Mouse (Mus musculus) gastrocnemius, adult 8-10 months (tissue): ENCODE measurements around the gene Erich4. TPM values are rescaled to one million over a fixed set of nuclear protein-coding genes. Genes with fewer than 3 reads are reported as not detected.

Experiments used
- DNase-seq, 2 experiments: peaks; one replicate each; pipeline ENCODE4 v3.0.0; 2022; ENCODE audit warnings: low spot score in 2 of 2
- total RNA-seq, 4 experiments: library from RNA; stranded (reverse); gene quantifications; 2 replicates each; pipeline ENCODE4 v1.2.4; 2022

Gene Erich4
- not detected for total RNA-seq

DNA sequence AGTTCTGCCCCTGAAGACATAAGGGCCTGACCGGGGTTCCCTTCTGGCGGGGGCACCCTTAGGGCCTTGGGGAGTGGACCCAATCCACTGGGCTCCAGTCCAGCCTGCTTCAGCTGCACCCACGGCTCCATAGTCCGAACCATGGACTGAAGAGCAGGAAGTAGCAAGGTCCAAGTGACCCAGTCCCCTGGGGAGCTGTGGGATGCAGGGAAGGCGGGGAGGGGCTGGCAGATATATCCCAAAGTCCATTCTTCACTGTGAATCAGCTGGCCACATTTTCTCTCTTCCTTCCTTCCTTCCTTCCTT is at the start of gene Erich4:
Gene Erich4, minus strand, starts transcription at position 187 of the 306 bp plus-strand sequence.
- no peak for DNase-seq

DNA sequence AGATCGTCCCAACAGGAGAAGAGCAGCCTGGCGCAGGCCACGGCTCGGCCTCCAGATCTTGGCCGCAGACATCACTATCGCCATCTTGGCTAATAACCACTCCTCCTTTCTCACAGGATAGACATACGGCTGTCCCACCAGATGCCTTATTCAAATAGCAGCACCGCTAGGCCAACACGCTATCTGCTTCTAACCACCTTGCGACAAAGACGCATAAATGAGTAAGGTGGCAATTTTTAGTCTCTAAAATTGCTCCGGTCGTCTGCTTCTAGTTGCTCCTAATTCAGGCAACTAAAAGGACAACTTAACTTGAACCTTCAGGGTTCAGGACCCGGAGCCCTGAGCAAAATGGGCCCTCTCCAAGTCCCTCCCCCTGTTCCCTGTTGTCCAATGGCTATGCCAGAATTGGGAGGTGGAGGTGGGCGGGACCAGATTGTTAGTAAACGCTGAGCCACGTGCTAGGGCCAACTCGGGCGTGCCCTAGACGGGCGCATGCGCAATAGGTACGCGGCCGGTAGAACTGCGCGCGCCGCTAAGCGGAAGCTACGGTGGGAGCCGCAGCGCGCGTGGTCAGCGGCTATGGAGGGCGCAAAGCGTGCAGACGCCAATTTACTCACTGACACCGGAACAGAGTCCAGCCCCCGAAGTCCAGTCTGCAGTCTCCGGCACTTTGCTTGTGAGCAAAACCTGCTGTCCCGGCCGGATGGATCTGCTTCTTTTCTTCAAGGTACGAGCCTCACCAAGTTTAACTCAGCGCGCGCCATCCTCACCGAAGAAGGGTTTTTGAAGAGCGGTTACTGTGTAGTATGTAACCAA is 43.2 kb upstream of the Erich4 start, which contains the start of the genes Bckdha and Exosc5:
Gene Bckdha, minus strand, starts transcription at position 325 of the 816 bp plus-strand sequence.
Gene Exosc5, plus strand, starts transcription at position 508 of the 816 bp plus-strand sequence.
- DNase-seq: peak; percentile 100

DNA sequence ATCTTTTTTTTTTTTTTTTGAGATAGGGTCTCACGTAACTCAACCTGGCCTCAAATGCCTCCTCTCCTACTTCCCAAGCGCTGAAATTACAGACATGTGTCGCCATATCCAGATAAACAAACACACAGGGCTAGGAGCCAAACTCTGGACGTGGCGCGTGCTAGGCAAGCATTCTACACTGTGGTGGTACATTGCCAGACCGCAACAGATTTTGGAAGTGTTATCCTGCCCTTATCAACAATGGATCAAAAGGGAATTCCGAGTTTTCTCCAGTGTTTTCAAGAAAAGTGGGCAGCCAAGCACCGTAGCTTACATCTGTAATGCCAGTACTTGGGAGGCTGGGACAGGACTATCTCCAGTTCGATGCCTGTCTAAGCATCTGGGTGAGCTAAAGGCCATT is 42.1 kb upstream of the Erich4 start:
- no peak for DNase-seq

DNA sequence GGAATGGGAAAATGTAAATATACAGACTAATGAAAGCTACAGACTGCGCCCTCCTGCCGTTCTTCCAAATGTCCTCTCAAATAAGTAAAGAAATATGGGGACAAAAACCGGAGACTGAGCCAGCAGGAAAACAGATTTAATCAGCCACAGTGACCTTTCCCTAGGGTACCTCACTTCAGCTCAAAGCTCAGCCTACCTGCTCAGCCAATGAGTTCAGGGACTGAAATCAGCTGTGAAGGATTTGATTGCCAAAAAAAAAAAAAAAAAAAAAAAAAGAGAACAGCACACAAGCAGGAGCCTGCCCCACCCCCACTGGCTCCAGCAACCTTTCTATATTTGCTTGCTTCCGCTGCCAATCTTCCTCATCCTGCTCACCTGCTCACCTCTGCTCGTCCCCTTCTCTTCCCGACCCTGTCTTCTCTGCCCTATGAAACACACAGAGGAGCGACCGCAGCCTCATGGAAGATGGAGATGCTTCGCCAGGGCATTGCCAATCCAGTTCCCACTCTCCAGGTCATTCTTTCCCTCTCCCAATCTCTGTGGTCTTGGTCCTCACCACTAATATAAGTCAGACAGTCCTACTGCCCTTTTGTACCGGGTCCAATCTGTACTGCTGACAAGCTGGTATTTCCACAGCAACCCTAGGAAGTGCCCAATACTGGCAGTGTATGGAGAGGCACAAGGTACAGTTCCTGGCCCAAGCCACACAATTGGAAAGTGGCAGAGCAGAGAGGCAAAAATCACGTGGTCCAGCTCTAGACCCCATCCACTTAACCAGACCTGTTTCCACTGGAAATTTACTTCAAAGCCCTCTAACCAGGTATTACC is 40.1 kb upstream of the Erich4 start:
- DNase-seq: peak in 1 of 2 experiments; percentile 43

DNA sequence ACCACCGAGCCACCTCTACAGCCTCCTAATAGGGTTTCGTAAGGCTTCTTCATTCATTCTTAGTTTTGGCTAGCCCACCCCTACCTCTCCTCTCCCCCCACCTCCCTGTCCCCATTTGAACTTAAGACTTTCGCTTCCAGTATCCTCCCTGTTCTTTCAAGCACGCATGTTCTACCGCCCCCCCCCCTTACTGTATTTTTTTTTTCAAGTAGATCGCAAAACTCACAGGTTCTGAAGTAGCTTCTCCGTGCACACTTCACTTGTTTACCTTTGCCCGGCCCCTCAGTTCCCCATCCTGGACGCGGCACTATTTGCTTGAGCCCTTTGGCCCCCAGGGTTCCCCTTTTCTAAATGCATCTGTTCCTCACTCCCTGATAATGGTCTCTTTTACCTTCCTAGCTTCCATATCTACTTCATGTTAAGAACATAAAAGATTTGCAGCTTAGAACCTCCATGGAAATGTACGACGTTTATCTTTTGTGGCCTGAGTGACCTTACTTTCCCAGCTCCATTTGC is 36.6 kb upstream of the Erich4 start:
- no peak for DNase-seq

DNA sequence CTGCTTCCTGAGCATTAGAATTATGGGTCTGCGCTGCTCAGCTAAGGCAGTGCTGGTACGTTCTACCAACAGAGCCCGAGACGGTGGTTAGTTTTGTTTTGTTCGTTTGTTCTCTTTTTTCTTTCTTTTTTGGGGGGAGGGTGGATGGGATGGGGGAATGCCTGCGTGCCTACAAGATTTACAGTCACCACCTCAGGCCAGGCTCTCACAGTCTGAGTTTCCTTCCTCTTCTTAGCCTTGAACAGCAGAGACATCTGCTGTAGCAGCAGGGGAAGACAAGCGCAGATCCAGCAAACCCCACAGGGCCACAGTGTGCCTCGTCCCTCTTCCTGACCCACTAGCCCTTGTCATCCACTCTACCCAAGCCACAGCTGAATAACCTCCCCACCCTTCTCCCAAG is 35.6 kb upstream of the Erich4 start:
- no peak for DNase-seq

DNA sequence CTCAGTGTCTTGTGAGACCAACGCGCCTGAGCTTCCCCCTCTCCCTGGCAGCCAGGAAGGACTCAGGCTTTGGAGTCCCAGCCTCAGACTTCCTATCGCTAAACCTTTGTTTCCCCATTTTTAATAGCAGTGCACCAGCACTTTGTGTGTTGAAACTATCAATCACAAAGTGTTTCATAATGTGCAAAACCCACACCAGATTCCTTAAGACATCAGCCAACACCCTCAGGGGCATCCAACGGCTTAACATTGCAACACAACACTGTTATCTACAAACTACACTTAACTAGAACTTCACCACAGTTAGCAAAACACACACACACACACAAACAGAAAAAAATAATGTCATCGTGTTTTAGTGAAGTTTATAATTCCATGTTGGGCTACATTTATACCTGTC is 34.1 kb upstream of the Erich4 start:
- DNase-seq: no peak

DNA sequence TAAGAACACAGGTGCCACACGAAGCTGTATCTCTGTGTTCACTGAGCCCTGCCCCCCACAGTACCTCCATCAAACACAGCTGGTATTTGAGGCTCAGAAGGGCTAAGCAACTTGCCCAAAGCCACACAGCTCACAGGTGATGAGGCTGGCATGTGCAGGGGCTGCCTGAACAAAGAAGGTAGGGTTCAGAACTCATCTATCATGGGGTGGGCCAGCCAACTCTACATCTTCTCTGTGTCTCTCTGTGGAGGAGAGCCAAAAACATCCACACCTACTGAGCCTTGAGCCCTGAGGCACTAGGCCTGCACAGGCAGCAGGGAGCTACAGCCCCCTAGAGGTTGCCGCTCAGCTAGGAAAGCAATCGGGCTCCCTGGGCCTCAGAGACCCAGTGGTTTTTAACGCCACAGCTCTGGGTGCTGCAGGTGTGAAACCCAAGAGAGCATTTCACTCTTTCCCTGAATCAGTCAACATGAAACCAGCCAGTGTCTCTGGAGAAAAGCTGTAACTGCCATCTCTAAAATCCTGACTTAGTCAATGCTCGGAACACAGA is 32.0 kb upstream of the Erich4 start:
- no peak for DNase-seq

DNA sequence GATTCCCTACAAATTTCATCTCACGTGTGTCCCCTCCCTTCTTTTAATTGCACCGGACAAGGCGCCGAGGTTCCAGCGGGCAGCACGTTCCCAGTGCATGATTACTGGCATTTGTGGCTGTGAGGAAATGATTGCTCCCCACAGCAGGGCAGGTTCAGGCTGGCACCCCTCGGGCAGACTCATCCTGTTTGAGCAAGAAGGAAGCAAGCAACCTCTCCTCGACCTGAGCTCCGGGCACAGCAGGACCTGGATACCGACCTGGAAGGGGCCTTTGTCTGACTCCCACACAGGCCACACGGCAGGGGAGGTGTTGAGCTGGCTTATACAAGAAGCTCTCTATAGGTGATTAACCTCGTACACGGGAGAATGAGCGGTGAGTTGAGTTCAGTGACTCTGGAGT is 29.4 kb upstream of the Erich4 start:
- no peak for DNase-seq

DNA sequence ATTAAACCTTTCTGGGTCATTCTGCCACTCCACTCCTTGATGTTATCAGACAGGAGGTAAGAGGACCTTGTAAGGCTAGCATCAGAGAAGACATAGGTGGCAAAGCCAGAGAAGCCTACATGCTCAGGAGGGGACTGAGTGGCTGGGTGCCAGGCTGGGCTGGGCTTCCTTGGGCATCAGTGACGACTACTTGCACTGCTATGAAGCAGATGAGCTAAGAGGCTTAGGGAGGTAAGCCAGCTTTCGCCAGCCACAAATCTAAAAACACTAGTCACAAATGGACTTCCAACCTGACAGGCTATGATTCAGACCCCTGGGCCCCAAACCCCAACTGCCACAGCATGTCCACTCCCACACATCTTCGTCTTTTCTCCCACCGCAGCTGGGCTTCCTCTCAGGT is 28.9 kb upstream of the Erich4 start:
- DNase-seq: no peak

DNA sequence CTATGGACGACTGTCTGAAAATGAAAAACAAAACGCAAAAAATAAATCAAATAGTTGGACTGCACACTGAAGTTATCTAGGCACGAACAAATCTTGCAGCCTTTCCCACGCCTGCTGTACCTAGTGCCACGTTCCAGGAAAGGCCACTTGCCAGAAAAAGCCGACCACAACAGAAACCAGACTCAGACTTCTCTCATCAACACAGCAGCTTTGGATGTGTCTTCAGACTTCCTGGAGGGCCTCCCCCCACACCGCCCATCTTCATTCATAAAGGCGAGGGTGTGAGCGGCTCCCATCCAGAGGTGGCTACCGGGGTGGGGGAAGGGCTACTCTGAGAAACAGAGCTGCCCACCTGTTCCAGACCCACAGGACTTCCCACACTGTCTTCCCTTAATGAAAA is 28.4 kb upstream of the Erich4 start:
- no peak for DNase-seq

DNA sequence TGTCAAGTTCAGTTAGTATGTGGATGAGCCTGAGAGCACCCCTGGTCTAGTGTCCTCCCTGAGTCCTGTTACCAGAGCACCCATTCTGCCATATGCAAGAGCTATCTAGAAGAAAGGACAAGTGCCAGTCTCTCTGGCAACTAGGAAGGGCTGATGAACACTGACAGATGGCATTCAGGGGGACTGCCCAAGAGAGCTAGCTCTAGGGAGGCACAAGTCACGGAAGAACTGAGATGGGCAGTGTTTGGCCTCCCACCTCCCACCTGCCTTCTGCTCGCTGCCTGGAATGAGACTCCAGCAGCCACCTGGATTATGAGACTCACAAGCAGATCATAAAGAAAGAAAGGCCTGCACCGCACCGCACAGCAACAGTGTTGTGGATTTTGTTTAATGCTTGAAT is 24.1 kb upstream of the Erich4 start:
- no peak for DNase-seq

DNA sequence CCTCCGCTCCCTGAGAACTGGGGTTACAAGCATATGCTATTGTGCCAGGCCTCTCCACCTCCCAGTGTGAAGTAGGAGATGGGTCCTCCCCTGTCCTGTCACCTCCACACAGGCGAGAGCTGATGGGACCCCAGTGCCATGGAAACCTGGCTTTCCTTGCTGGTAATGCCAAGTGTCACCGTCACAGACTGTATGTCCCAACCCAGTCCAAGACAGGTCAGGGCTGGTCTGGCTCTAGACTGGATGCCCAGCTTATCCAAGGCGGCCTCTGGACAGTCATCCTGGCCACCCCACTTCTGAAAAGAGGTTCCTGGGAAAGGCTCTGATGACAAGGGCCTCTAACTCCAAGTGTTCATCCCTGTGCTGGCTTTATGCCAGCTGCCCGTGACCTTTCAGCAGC is 21.4 kb upstream of the Erich4 start:
- DNase-seq: no peak

DNA sequence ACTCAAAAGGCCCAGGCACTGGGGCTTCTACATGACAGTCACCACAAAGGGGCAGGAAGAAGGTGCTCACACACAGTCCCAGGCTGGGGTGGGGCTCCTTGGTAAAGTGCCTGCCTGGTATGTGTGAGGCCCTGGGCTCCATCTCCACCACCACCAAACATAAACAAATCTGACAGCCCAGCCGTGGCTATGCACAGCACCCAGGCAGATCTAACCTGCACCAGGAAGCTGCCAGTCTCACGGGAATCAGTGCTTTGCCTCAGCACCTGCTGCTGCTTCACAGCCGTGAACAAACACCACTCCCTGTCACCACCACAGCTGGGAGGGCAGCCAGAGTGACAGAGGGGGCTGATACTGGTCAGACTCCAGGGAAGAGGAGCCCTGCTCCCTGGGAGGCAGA is 20.7 kb upstream of the Erich4 start:
- DNase-seq: no peak

DNA sequence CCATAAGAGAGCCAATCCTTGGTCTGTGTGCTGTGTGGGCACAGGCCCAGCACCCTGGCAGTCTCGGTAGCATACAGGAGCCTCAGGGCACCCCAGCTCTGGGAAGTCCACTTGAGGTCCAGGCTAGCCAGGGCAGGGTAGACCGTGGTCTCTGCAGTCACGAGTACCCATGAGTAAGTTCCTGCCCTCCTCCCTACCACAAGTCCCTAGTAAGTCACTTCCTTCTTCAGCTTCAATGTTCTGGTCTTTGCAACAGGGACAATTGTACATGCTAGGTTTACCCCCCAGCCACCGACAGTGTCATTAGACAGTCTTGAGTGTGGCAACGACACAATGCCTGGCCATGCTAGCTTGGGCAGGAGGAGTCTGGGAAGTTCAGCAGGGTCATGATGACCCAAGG is 17.0 kb upstream of the Erich4 start:
- DNase-seq: no peak

DNA sequence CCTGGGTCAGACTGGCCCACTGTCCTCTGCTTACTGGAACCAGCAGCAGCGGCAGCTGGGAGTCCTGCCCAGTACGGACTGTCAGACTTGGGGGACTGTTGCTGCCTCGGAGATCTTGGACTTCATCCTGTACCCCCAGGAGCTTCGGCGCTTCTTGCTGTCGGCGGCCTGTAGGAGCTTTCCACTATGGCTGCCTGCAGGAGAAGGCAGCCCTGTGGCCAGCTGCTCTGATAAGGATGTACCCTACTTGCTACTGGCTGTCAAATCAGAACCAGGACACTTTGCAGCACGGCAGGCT is 12.6 kb upstream of the Erich4 start:
- no peak for DNase-seq

DNA sequence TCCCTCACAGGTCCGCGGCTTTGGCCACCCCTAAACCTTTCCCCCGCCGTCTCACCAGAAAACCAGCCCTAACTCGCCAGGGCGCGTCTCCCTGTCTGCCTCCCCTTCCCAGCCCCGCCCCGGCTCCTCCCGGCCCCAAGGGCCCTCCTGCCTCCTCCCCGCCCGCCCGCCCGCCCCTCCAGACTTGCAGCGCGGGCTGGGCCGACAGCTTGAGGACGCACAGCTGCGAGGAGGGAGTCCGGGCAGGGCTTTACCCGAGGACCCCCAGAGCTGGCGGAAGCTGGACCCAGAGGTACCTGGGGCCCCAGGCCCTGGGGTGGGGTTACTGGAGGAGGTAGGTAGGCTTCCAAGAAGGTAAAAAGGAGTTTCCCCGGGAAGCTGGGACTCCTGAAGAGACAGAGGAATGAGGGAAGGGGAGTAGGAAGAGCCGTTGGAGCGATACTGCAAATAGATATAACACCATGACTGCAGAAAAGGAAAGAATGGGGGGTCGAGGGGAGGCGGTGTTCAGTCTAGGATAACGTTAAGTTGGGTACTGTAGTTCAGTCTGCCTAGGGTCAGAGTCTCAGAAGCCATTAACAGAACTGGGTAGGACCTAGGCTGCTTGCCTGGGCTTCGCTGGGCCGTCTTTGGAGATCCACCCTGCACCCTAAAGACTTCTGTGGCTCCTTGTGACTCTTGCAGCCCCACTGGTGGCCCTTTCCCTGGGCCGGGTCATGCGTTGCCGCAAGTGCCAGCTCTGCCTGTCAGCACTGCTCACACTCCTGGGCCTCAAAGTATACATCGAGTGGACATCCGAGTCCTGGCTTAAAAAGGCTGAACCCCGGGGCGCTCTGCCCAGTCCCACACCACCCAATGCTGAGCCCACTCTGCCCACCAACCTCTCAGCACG is 12.0 kb upstream of the Erich4 start:
- DNase-seq: peak; percentile 38 to 60

DNA sequence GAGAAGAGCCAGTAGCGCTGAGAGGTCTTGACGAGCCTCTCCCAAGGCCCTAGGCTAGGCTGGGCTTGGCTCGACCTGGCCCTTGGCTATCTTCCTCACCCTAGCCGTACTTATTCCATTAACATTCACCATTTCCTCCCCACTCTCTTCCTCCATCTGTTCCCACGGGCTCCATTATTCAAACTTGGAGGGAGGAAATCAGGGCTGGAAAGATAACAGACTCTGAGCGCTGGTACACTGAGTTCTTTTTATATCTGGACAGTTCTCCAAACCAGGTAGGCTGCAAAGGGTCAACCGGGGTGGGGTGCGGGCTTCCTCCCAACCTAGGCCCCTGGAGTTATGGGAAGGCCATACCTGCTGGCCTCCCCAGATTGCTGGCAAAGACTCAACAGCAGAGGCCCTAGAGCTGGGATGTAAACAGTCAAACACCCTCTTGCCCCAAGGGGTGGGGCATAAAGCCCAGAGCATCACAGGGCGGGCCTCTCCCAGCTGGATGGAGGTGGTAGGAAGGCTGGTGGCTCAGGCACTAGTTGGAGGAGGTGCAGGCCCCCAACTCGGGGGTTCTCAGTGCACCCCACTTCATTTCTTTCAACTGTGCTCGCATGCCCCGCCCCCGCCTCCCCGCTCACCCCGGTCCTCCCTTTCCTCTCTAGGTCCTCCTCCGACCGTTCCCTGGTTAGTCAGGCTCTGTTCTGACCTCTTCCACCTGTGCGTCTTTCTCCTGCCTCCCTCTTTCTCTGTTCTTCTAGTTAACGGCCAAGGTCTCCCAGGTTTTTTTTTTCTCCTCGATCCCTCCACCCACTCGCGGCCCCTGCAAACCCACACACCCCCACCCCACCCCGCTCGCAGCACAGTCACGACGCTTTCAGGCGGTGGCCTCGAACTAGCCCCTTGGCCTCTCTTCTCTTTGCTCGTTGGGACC is 11.1 kb upstream of the Erich4 start, which contains the start of gene B3gnt8:
Gene B3gnt8, plus strand, starts transcription at position 146 of the 922 bp plus-strand sequence.
- DNase-seq: peak; percentile 32 to 64

DNA sequence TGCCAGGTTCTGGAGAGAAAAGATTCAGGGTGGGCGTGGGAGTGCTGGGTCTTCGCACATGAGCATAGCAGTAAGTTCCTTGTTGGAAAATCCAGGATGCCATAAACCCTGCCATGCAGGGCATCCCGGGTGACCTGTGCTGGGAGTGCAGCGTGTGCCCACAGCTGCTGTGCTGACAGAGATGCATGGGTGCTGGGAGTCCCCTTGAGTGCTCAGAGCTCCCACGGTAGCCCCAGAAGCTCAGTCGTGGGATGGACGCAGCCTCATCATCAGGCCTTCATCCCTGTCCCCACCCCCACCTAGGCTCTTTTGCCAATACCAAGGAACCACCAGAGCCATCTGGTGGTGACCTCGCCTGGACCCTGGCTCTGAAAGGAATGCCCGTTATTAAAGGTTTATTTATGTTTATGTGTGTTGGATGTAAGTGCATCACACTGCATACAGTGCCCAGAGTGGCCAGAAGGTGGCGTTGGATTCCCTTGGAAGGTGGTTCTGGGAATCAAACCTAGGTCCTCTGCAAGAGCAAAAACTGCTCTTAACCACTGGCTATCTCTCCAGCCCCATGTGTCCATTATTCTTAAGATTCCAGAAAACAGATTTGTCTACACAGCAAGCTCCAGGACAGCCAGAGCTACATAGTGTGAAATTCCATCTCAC is 10.0 kb upstream of the Erich4 start:
- DNase-seq: no peak

DNA sequence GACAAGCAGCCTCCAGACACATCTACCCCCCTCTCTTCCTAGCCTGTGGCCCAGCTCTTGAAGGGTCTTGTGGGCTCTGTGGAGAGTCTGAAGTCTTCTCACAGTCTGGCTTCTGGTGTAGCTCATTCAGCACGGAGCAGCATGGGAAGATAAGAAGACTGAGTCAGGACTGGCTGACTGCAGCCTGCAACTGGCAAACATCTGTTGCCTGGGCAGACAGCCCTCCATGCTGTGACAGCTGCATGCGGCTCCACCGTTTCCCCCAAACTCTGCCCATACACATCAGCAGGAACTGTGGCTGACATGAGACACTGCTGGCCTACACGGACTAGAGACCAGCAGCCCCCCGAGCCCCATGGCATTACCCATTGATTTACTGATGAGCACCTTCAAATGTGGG is 9.2 kb upstream of the Erich4 start:
- DNase-seq: no peak
